Mouse (Mus musculus): ENCODE results near the gene Gfi1b. TPM values are rescaled to one million over a fixed set of nuclear protein-coding genes. Genes with fewer than 3 reads are reported as not detected.

The Gfi1b gene
- 75.1 and 82.9 TPM in 2 replicates for total RNA-seq (2012; rRNA removed)
- polyA plus RNA-seq (2012; ENCODE audit: insufficient read depth in 1 of 2, insufficient read length in 2 of 2, low read depth in 1 of 2, low replicate concordance in 2 of 2, missing spikeins in 1 of 2) = 100 to 1,000 TPM; 194 to 277 TPM

DNA sequence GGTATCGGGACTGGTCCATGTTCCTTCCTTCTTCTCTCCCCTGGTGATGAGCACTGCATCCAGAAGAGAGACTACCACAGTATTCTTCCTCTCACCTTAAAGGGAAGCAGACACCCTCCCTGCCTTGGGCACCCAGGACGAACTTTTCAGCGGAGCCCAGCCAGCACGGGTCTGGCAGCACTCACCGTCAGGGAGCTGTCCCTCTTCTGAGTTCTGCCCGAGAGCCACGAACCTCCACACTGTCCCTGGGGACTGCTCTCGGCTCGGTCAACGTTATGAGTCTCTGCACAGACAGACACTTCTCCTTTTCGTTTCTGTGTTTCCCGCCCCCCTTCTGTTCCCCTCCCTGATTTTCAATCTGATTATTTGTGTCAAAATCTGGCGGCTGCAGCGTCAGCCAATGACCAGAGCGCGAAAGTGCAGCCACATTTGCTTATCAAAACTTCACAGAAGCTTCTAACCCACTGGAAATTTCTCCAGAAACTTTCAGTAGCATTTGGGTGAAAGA is at the start of gene Gfi1b:
Gfi1b (minus strand) TSS at position 319 of the 508 bp plus-strand sequence.
- no peaks in the 10 kb centered on the region for H3K27me3 ChIP-seq (ENCODE audit: control insufficient read depth in 1 of 2, insufficient read depth in 2 of 2, low read length in 2 of 2)
- H3K79me2 ChIP-seq (ENCODE audit: control insufficient read depth, insufficient read depth, low read length, poor library complexity) = peaks cover 45% of the 10 kb centered on the region
- H3K9me3 ChIP-seq (replicated peaks; ENCODE audit: insufficient read depth, low read length) = no peaks in the 10 kb centered on the region
- TF ChIP-seq TBP (IDR thresholded peaks at IDR 0.05; ENCODE audit: low read depth, low read length) (peak; percentile 94), RCOR1 (IDR thresholded peaks at IDR 0.05; ENCODE audit: low read depth, low read length) (peak; percentile 100), UBTF (IDR thresholded peaks at IDR 0.05; ENCODE audit: borderline replicate concordance, insufficient read depth, low read depth, low read length) (0 out of 2 replicates have a peak, but pooled peaks have one; percentile 43), GABPA (IDR thresholded peaks at IDR 0.05; ENCODE audit: low read depth, low read length) (no peak), KAT2A (conservative IDR thresholded peaks at IDR 0.05; ENCODE audit: low read depth, low read length) (peak; percentile 28; the same call in 1 of the 2 replicates), CHD1 (IDR thresholded peaks at IDR 0.05; ENCODE audit: low read depth, low read length) (no peak; the same call in 1 of the 2 replicates), SIN3A (IDR thresholded peaks at IDR 0.05; ENCODE audit: low read length) (peak; percentile 89), TAL1 (IDR thresholded peaks at IDR 0.05; ENCODE audit: low read length) (peak; percentile 65), RAD21 (IDR thresholded peaks at IDR 0.05; ENCODE audit: low read depth, low read length) (no peak; the same call in 1 of the 2 replicates), TCF12 (IDR thresholded peaks at IDR 0.05; ENCODE audit: low read depth, low read length) (peak; percentile 90), ZMIZ1 (IDR thresholded peaks at IDR 0.05; ENCODE audit: low read depth, low read length) (peak; percentile 79), POLR2AphosphoS2 (IDR thresholded peaks at IDR 0.05; ENCODE audit: low read length) (peak; percentile 73; the same call in 1 of the 2 replicates), USF1 (IDR thresholded peaks at IDR 0.05; ENCODE audit: low read depth, low read length) (no peak), HCFC1 (IDR thresholded peaks at IDR 0.05; ENCODE audit: low read depth, low read length) (peak; percentile 47; the same call in 1 of the 2 replicates), CHD2 (IDR thresholded peaks at IDR 0.05; ENCODE audit: low read length) (no peak; the same call in 1 of the 2 replicates), MEF2A (IDR thresholded peaks at IDR 0.05; ENCODE audit: extremely low read depth, insufficient replicate concordance, low read depth, low read length, poor library complexity, severe bottlenecking) (no peak), ETS1 (IDR thresholded peaks at IDR 0.05; ENCODE audit: low read depth, low read length) (peak; percentile 78), ZNF384 (IDR thresholded peaks at IDR 0.05; ENCODE audit: low read depth, low read length) (no peak), MAFK (IDR thresholded peaks at IDR 0.05; ENCODE audit: borderline replicate concordance, low read depth, low read length) (peak; percentile 67), EP300 (IDR thresholded peaks at IDR 0.05; ENCODE audit: low read depth in 1 of 2, low read length in 2 of 2) (peak; percentile 80 to 87), NELFE (IDR thresholded peaks at IDR 0.05; ENCODE audit: low read depth, low read length) (peak; percentile 82), BHLHE40 (IDR thresholded peaks at IDR 0.05; ENCODE audit: borderline replicate concordance, low read depth, low read length) (peak; percentile 49; the same call in 1 of the 2 replicates), MYB (IDR thresholded peaks at IDR 0.05; ENCODE audit: low read depth, low read length) (0 out of 2 replicates have a peak, but pooled peaks have one; percentile 38), ZC3H11A (IDR thresholded peaks at IDR 0.05; ENCODE audit: low read depth, low read length) (0 out of 2 replicates have a peak, but pooled peaks have one; percentile 22), NRF1 (IDR thresholded peaks at IDR 0.05; ENCODE audit: insufficient read depth, low read depth, low read length, poor library complexity, severe bottlenecking) (no peak), CTCF (IDR thresholded peaks at IDR 0.05 in 2 of 3, conservative IDR thresholded peaks at IDR 0.05 in 1 of 3; ENCODE audit: control insufficient read depth in 1 of 3, insufficient read depth in 1 of 3, low read depth in 2 of 3, low read length in 3 of 3, poor library complexity in 1 of 3, severe bottlenecking in 1 of 3) (peak in 1 of 3 experiments; percentile 6; a peak in 1 of 6 replicates), MXI1 (IDR thresholded peaks at IDR 0.05; ENCODE audit: low read depth, low read length) (peak; percentile 88), MAZ (IDR thresholded peaks at IDR 0.05; ENCODE audit: low read depth, low read length) (peak; percentile 94), ZKSCAN1 (IDR thresholded peaks at IDR 0.05; ENCODE audit: low read depth, low read length) (no peak), E2F4 (IDR thresholded peaks at IDR 0.05; ENCODE audit: borderline replicate concordance, low read depth, low read length) (peak; percentile 92), POLR2A (IDR thresholded peaks at IDR 0.05; ENCODE audit: control insufficient read depth in 1 of 2, insufficient read depth in 1 of 2, low read depth in 1 of 2, low read length in 2 of 2, poor library complexity in 1 of 2) (peak; percentile 77 to 94; a peak in 3 of 4 replicates), POLR2AphosphoS5 (IDR thresholded peaks at IDR 0.05; ENCODE audit: borderline replicate concordance, low read depth, low read length) (no peak; the same call in 1 of the 2 replicates), JUND (IDR thresholded peaks at IDR 0.05; ENCODE audit: low read depth, low read length) (peak; percentile 62; the same call in 1 of the 2 replicates), GATA1 (IDR thresholded peaks at IDR 0.05; ENCODE audit: low read depth, low read length) (peak; percentile 82)
- H3K9ac ChIP-seq (ENCODE audit: control insufficient read depth, low read depth, low read length, poor library complexity, severe bottlenecking) = peak within 1 kb of the TSS; percentile 95
- peak; percentile 92 for DNase-seq (ENCODE audit: low read depth, low spot score)
- H3K4me1 ChIP-seq (ENCODE audit: control insufficient read depth in 1 of 2, insufficient read depth in 2 of 2, low read length in 2 of 2) = peaks cover 5 to 39% of the 10 kb centered on the region in 2 experiments
- peaks cover 0 to 34% of the 10 kb centered on the region in 2 experiments; a peak in 3 of 4 replicates for H3K36me3 ChIP-seq (ENCODE audit: control insufficient read depth in 1 of 2, insufficient read depth in 2 of 2, low read length in 2 of 2)
- peak within 1 kb of the TSS; percentile 97 for H3K27ac ChIP-seq (ENCODE audit: control insufficient read depth, low read depth, low read length)
- H3K4me3 ChIP-seq (ENCODE audit: control insufficient read depth in 1 of 2, insufficient read depth in 1 of 2, low read depth in 2 of 2, low read length in 2 of 2) = peak within 1 kb of the TSS; percentile 88 to 89

All from MEL (cell line).